Mouse (Mus musculus): ENCODE data around the gene Hpcal1.

- TF ChIP-seq POLR2A (IDR thresholded peaks at IDR 0.05; ENCODE audit: low read depth, low read length) (no peak), CTCF (IDR thresholded peaks at IDR 0.05; ENCODE audit: extremely low read depth, insufficient read depth, insufficient read length, insufficient replicate concordance) (no peak)
Observed at GRCm38 (mm10) chr12:17717257-17717656, 26.6 kb downstream of the Hpcal1 start.
